Mouse (Mus musculus): ENCODE results near the gene Prcd. TPM values are rescaled to one million over a fixed set of nuclear protein-coding genes. Genes with fewer than 3 reads are reported as not detected.
"Not testable (repeated sequence)": the region's sequence is repeated elsewhere in the genome, so short reads cannot be mapped to it uniquely, and the experiment has no call there.

Gene Prcd
- polyA plus RNA-seq, 1 experiment from 2014 or later = 0.97 TPM

DNA sequence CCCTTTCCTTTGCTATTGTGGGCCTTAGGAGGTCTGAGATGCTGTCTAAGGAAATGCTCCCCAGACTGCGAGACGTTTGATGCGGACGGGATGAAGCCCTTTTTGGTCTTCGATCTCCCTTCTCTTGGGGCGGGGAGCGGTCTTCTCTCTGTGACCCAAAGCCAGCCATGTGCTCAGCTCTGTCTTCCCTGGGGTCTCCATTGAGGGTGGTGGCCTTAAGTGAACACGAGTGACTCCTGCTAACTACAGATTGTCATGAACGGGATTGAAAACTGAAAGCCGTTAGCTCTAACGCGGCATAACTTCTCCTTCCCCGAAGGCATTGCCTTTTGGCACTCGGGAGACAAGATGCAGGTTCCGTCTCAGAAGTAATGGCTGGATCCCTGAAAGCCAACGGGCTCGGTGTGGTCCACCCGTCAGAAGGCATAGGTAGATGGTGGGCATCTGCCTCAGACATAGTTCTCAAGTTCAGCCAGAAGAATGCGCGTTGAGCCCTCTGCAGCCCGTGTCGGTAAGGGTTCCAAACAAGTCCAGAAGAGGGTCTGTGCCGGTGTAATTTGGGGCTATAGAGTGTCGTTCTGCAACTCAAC lies 18.6 kb downstream of the Prcd start:
- peak overlapping the region; percentile 82 for H3K4me3 ChIP-seq (ENCODE audit: low read depth, low read length)
- WGBS = under 1% methylated on average over 24 of the region's 24 CpGs
- H3K4me2 ChIP-seq (ENCODE audit: low read depth, severe bottlenecking) = peak overlapping the region; percentile 90
- H3K27me3 ChIP-seq (ENCODE audit: control insufficient read depth, insufficient read depth, low read length) = no peaks in the 10 kb centered on the region
- ATAC-seq (ENCODE audit: insufficient number of reproducible peaks, low FRiP score, low TSS enrichment, low read depth) (no peak), DNase-seq (ENCODE audit: low spot score) (peak; percentile 32)
- peaks cover 28% of the 10 kb centered on the region; the same call in 1 of the 2 replicates for H3K36me3 ChIP-seq (ENCODE audit: control insufficient read depth, insufficient read depth, low read length)
- peak overlapping the region; percentile 94 for H3K9ac ChIP-seq (ENCODE audit: low read length)
- H3K27ac ChIP-seq (replicated peaks; ENCODE audit: low read depth, low read length) = no peak overlapping the region
- H3K9me3 ChIP-seq (ENCODE audit: control insufficient read depth, low read length) = no peaks in the 10 kb centered on the region
- H3K4me1 ChIP-seq (ENCODE audit: control insufficient read depth, insufficient read depth, low read length) = peaks cover 11% of the 10 kb centered on the region; the same call in 1 of the 2 replicates

DNA sequence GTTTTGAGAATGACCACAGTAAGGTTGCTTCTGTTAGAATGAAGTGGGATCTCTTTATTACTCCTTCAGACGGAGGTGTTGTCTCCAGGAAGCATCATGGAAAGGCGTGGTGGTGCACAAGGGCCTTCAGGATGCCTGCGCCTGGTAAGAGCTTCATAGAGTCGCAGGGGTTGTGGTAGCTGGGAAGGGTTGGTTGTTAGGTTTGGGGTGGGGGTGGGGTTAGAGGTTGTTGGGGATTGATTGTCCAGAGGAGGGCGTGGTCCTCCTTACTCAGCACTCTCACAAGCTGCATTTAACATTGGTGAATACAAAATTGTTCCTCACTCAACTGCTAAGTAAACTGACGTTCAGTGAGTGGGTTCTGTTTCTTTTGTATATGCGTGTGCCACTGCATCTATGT lies 19.3 kb downstream of the Prcd start:
- H3K9ac ChIP-seq (ENCODE audit: low read length) = peak overlapping the region; percentile 94
- peak overlapping the region; percentile 82 for H3K4me3 ChIP-seq (ENCODE audit: low read depth, low read length)
- H3K36me3 ChIP-seq (ENCODE audit: control insufficient read depth, insufficient read depth, low read length) = peaks cover 28% of the 10 kb centered on the region; the same call in 1 of the 2 replicates
- ATAC-seq (ENCODE audit: insufficient number of reproducible peaks, low FRiP score, low TSS enrichment, low read depth) (no peak), DNase-seq (ENCODE audit: low spot score) (no peak)
- 21% methylated on average over 7 of the region's 7 CpGs for WGBS
- H3K4me2 ChIP-seq (ENCODE audit: low read depth, severe bottlenecking) = peak overlapping the region; percentile 90
- no peaks in the 10 kb centered on the region for H3K9me3 ChIP-seq (ENCODE audit: control insufficient read depth, low read length)
- peaks cover 11% of the 10 kb centered on the region; the same call in 1 of the 2 replicates for H3K4me1 ChIP-seq (ENCODE audit: control insufficient read depth, insufficient read depth, low read length)
- no peaks in the 10 kb centered on the region for H3K27me3 ChIP-seq (ENCODE audit: control insufficient read depth, insufficient read depth, low read length)
- no peak overlapping the region for H3K27ac ChIP-seq (replicated peaks; ENCODE audit: low read depth, low read length)

GRCm38 (mm10) chr11:116673410-116673809 lies 20.1 kb downstream of the Prcd start:
- no peak for DNase-seq (ENCODE audit: low spot score)
- H3K4me3 ChIP-seq (ENCODE audit: low read depth, low read length) = 0 out of 2 replicates have a peak overlapping the region, but pooled peaks have one; percentile 82
- H3K27me3 ChIP-seq (ENCODE audit: control insufficient read depth, insufficient read depth, low read length) = no peaks in the 10 kb centered on the region
- H3K36me3 ChIP-seq (ENCODE audit: control insufficient read depth, insufficient read depth, low read length) = peaks cover 28% of the 10 kb centered on the region; the same call in 1 of the 2 replicates
- no peak overlapping the region for H3K27ac ChIP-seq (replicated peaks; ENCODE audit: low read depth, low read length)
- ATAC-seq (ENCODE audit: insufficient number of reproducible peaks, low FRiP score, low TSS enrichment, low read depth) = no peak
- no peak overlapping the region for H3K9ac ChIP-seq (ENCODE audit: low read length)
- peak overlapping the region; percentile 90 for H3K4me2 ChIP-seq (ENCODE audit: low read depth, severe bottlenecking)
- H3K4me1 ChIP-seq (ENCODE audit: control insufficient read depth, insufficient read depth, low read length) = peaks cover 11% of the 10 kb centered on the region; the same call in 1 of the 2 replicates
- 88% methylated on average over 2 of the region's 2 CpGs for WGBS
- no peaks in the 10 kb centered on the region for H3K9me3 ChIP-seq (ENCODE audit: control insufficient read depth, low read length)

DNA sequence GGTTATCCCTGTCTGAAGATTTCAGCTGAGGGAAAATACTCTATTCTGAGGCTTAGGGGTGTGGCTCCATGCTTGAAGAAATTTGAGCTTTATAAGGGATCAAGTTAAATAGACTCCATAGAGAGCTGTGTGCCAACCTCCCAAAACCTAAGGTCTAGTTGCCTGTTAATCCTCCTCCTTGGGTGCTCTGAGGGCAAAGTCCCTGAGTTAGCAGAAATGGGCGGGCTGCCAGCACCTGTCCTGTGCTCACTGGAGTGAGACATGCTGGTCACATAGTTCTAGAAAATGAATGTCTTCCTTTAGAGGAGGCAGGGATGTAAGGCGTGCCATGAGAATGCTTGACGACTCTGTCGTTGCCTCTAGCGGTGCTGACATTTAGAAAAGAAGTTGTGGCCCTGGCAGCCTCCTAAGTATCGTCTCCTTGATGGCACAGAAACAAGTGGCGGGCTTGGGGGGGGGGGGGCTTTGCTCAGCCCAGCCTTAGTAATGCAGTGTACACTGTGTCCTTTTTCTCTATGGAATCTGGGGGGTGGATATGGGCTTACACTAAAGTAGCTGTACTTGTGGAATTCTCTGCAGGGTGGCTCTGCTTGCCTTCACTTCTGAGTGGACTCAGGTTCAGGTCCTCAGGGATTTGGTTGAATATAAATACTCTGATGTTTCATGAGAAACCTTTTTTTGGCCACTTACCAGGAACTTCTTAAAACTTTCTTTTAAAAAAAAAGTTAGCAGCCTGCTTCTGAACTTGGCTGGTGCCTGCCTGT lies 21.5 kb downstream of the Prcd start:
- H3K9me3 ChIP-seq (ENCODE audit: control insufficient read depth, low read length) = no peaks in the 10 kb centered on the region

GRCm38 (mm10) chr11:116675429-116675828 lies 22.1 kb downstream of the Prcd start:
- not testable (repeated sequence) for H3K4me2 ChIP-seq (ENCODE audit: low read depth, severe bottlenecking); H3K4me1 ChIP-seq (ENCODE audit: control insufficient read depth, insufficient read depth, low read length)

More for the DNA sequence above, 21.5 kb downstream of the Prcd start:
- no peak overlapping the region for H3K9ac ChIP-seq (ENCODE audit: low read length)
- ATAC-seq (ENCODE audit: insufficient number of reproducible peaks, low FRiP score, low TSS enrichment, low read depth) (no peak), DNase-seq (ENCODE audit: low spot score) (no peak)
- peaks cover 4% of the 10 kb centered on the region; the same call in 1 of the 2 replicates for H3K4me1 ChIP-seq (ENCODE audit: control insufficient read depth, insufficient read depth, low read length)
- peaks cover 28% of the 10 kb centered on the region; the same call in 1 of the 2 replicates for H3K36me3 ChIP-seq (ENCODE audit: control insufficient read depth, insufficient read depth, low read length)
- no peak overlapping the region for H3K4me2 ChIP-seq (ENCODE audit: low read depth, severe bottlenecking)
- H3K27me3 ChIP-seq (ENCODE audit: control insufficient read depth, insufficient read depth, low read length) = no peaks in the 10 kb centered on the region
- no peak overlapping the region for H3K27ac ChIP-seq (replicated peaks; ENCODE audit: low read depth, low read length)
- no peak overlapping the region for H3K4me3 ChIP-seq (ENCODE audit: low read depth, low read length)
- 90% methylated on average over 7 of the region's 7 CpGs for WGBS

DNA sequence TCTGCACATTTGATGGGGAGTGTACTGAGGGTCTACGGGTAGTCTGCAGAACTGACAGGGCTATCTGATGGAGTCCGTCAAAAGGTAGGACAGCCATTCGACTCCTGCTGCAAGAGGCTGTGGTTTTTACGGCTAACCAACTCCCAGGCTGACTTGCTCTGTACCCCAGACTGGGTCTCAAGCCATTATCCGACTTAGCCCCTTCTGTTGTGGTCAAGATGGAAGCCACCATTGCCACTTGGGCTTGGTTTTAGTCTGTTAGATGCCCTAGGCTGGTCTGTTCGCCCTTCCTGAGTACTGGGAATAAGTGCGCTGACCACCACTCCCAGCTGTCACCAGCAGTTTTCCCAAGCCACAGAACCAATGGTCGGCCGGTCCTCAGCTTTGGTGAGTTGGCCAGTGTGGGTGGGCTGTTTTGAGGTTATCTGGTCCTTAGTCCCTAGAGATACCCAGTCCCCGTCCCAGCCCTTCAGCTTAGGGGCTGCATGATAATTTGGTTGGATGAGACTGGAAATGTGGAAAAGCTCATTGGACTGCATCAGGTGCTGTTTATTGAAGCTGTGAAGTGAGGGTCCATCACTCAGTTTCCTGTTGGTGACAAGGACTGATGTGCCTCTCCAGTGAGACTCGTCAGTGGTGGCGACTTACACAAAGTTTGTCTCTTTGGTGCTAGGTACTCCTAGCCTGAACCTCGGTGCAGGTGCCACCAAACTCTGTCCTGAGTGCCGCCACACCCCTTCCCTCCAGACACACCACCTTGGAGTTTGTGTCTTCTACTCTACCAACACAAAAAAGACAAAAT lies 23.0 kb downstream of the Prcd start:
- DNase-seq (ENCODE audit: low spot score) = no peak
- no peaks in the 10 kb centered on the region for H3K9me3 ChIP-seq (ENCODE audit: control insufficient read depth, low read length)
- WGBS = 86% methylated on average over 14 of the region's 14 CpGs
- H3K27me3 ChIP-seq (ENCODE audit: control insufficient read depth, insufficient read depth, low read length) = no peaks in the 10 kb centered on the region
- H3K4me3 ChIP-seq (ENCODE audit: low read depth, low read length) = no peak overlapping the region
- H3K4me2 ChIP-seq (ENCODE audit: low read depth, severe bottlenecking) = no peak overlapping the region
- no peak overlapping the region for H3K9ac ChIP-seq (ENCODE audit: low read length)
- H3K27ac ChIP-seq (replicated peaks; ENCODE audit: low read depth, low read length) = no peak overlapping the region
- H3K36me3 ChIP-seq (ENCODE audit: control insufficient read depth, insufficient read depth, low read length) = peaks cover 28% of the 10 kb centered on the region; the same call in 1 of the 2 replicates
- H3K4me1 ChIP-seq (ENCODE audit: control insufficient read depth, insufficient read depth, low read length) = peaks cover 4% of the 10 kb centered on the region; the same call in 1 of the 2 replicates
- ATAC-seq (ENCODE audit: insufficient number of reproducible peaks, low FRiP score, low TSS enrichment, low read depth) = no peak

More at GRCm38 (mm10) chr11:116675429-116675828, 22.1 kb downstream of the Prcd start:
- H3K36me3 ChIP-seq (ENCODE audit: control insufficient read depth, insufficient read depth, low read length) = peaks cover 28% of the 10 kb centered on the region; the same call in 1 of the 2 replicates
- WGBS = 83% methylated on average over 6 of the region's 6 CpGs
- H3K9ac ChIP-seq (ENCODE audit: low read length); DNase-seq (ENCODE audit: low spot score); H3K4me3 ChIP-seq (ENCODE audit: low read depth, low read length); H3K27ac ChIP-seq (replicated peaks; ENCODE audit: low read depth, low read length); H3K27me3 ChIP-seq (ENCODE audit: control insufficient read depth, insufficient read depth, low read length); ATAC-seq (ENCODE audit: insufficient number of reproducible peaks, low FRiP score, low TSS enrichment, low read depth); H3K9me3 ChIP-seq (ENCODE audit: control insufficient read depth, low read length): not testable (repeated sequence)

- Histone ChIP-seq H3K4me2 (ENCODE audit: low read depth, severe bottlenecking) (no peak overlapping the region), H3K9ac (ENCODE audit: low read length) (no peak overlapping the region), H3K36me3 (ENCODE audit: control insufficient read depth, insufficient read depth, low read length) (peaks cover 30% of the 10 kb centered on the region; the same call in 1 of the 2 replicates), H3K9me3 (ENCODE audit: control insufficient read depth, low read length) (no peaks in the 10 kb centered on the region), H3K4me1 (ENCODE audit: control insufficient read depth, insufficient read depth, low read length) (0 out of 2 replicates have a peak, but pooled peaks cover under 1% of the 10 kb centered on the region), H3K4me3 (ENCODE audit: low read depth, low read length) (no peak overlapping the region), H3K27ac (replicated peaks; ENCODE audit: low read depth, low read length) (no peak overlapping the region), H3K27me3 (ENCODE audit: control insufficient read depth, insufficient read depth, low read length) (no peaks in the 10 kb centered on the region)
- DNase-seq (ENCODE audit: low spot score) (no peak), ATAC-seq (ENCODE audit: insufficient number of reproducible peaks, low FRiP score, low TSS enrichment, low read depth) (no peak)
- 84% methylated on average over 8 of the region's 8 CpGs for whole genome bisulfite sequencing
Observed at GRCm38 (mm10) chr11:116677711-116678441, 24.5 kb downstream of the Prcd start.

Measured in limb, embryonic 11.5 days (tissue).